In genomic region chr9:14342041-14342668, GRCm38 (mm10) we compare ENCODE assay signal across 8 mouse cellular contexts. TPM values are rescaled to one million over a fixed set of nuclear protein-coding genes. Genes with fewer than 3 reads are reported as not detected.
DNase-seq lines count a peak whose midpoint lies in the region; ATAC-seq and TF ChIP-seq lines count a peak whose summit lies in the region.

No protein-coding gene starts in this region.

- no peak overlapping the region for H3K27ac ChIP-seq in embryonic facial prominence, embryonic 12.5 days
- H3K27ac ChIP-seq in olfactory bulb, adult 2 months (ENCODE audit: insufficient read depth, low read depth, low read length): no peak overlapping the region
- no peak overlapping the region for H3K27ac ChIP-seq in thymus, adult 2 months (ENCODE audit: control insufficient read depth, insufficient read depth, low read length)

- intact Hi-C loops in heart, postnatal 14 days (cut with DNase I): loop anchor here (1.0 to 5.0 kb wide), 3 partner anchors 453 to 1110 kb away; no protein-coding TSS in a partner anchor

- H3K4me2 ChIP-seq in embryonic facial prominence, embryonic 12.5 days (replicated peaks): no peak overlapping the region

- TF ChIP-seq POLR2A in olfactory bulb, adult 2 months (IDR thresholded peaks at IDR 0.05; ENCODE audit: insufficient read depth, low read depth, low read length): no peak
- no peak for TF ChIP-seq POLR2A in thymus, adult 2 months (IDR thresholded peaks at IDR 0.05; ENCODE audit: control insufficient read depth, extremely low read depth, insufficient read depth, low read length, poor library complexity)

- H3K36me3 ChIP-seq in embryonic facial prominence, embryonic 12.5 days: no peaks in the 10 kb centered on the region
- H3K36me3 ChIP-seq in thymus, adult 2 months (ENCODE audit: control insufficient read depth, insufficient read depth, low read length): no peaks in the 10 kb centered on the region

- no peaks in the 10 kb centered on the region for H3K27me3 ChIP-seq in embryonic facial prominence, embryonic 12.5 days
- no peaks in the 10 kb centered on the region for H3K27me3 ChIP-seq in thymus, adult 2 months (ENCODE audit: control insufficient read depth, insufficient read depth, low read length)

- no peak overlapping the region for H3K4me3 ChIP-seq in embryonic facial prominence, embryonic 12.5 days
- H3K4me3 ChIP-seq in olfactory bulb, adult 2 months (ENCODE audit: insufficient read depth, low read depth, low read length): no peak overlapping the region
- no peak overlapping the region for H3K4me3 ChIP-seq in thymus, adult 2 months (ENCODE audit: control insufficient read depth, insufficient read depth, low read length)

- peak; percentile 40; the same call in 1 of the 2 replicates for TF ChIP-seq CTCF in olfactory bulb, adult 2 months (IDR thresholded peaks at IDR 0.05; ENCODE audit: insufficient read depth, low read depth, low read length)
- TF ChIP-seq CTCF in thymus, adult 2 months (IDR thresholded peaks at IDR 0.05; ENCODE audit: borderline replicate concordance, control insufficient read depth, extremely low read depth, insufficient read depth, low read length, poor library complexity): no peak

- no peaks in the 10 kb centered on the region for H3K4me1 ChIP-seq in embryonic facial prominence, embryonic 12.5 days
- H3K4me1 ChIP-seq in olfactory bulb, adult 2 months (ENCODE audit: control insufficient read depth, insufficient read depth, low read length): peaks cover 7% of the 10 kb centered on the region; the same call in 1 of the 2 replicates
- 0 out of 2 replicates have a peak, but pooled peaks cover 4% of the 10 kb centered on the region for H3K4me1 ChIP-seq in thymus, adult 2 months (replicated peaks; ENCODE audit: control insufficient read depth, insufficient read depth, low read length)

- 52% methylated on average over 4 of the region's 4 CpGs for WGBS in embryonic facial prominence, embryonic 12.5 days
- WGBS in olfactory bulb, adult 2 months: 52% methylated on average over 4 of the region's 4 CpGs
- 66% methylated on average over 4 of the region's 4 CpGs for WGBS in thymus, adult 2 months

- no peak overlapping the region for H3K9ac ChIP-seq in embryonic facial prominence, embryonic 12.5 days

- no peaks in the 10 kb centered on the region for H3K9me3 ChIP-seq in embryonic facial prominence, embryonic 12.5 days

- peak; percentile 88 for DNase-seq in CD4-positive, CD25-positive, alpha-beta regulatory T cell, adult 2 months (ENCODE audit: low read depth, low spot score)
- DNase-seq in adrenal gland, postnatal 25 days: peak; percentile 69
- peak; percentile 67 to 81 for DNase-seq in heart, postnatal 14 days
- DNase-seq in kidney, postnatal 4 days: peak; percentile 88
- peak; percentile 63 to 64 for DNase-seq in lung, adult 18-20 months
- DNase-seq in thymus, adult 2 months: peak; percentile 86

- ATAC-seq in embryonic facial prominence, embryonic 12.5 days (ENCODE audit: insufficient number of reproducible peaks, insufficient read depth, low FRiP score, low TSS enrichment): peak; percentile 89

RNA-seq across cellular contexts. Expression of gene Endod1, which starts 39.2 kb away (rescaled TPM):
- total RNA-seq in adrenal gland, postnatal 25 days (2021): 13.3 and 14.0 TPM in 2 replicates
- 10.7 and 11.9 TPM in 2 replicates for polyA plus RNA-seq in embryonic facial prominence, embryonic 12.5 days (2016; fragmentation: Nextera tagmentation; extraction: Ambion mirVana)
- 10 to 100 TPM in 1 of 2 experiments, 1 to 10 TPM in 1; 9.4 to 11.4 TPM for total RNA-seq in heart, postnatal 14 days (2021)
- polyA plus RNA-seq in olfactory bulb, adult 2 months (2012; ENCODE audit: insufficient read depth, insufficient read length, low replicate concordance, missing spikeins): not detected in 2 replicates
- 62.3 and 64.2 TPM in 2 replicates for polyA plus RNA-seq in thymus, adult 2 months (2012; rRNA removed)
